Mouse (Mus musculus) left cerebral cortex, postnatal 36 days (tissue): ENCODE measurements at regions not wholly inside any gene's neighbourhood (a gene's known extent, or its start where the extent isn't known, plus 50 kb on each side); places are given as distances from the start of the nearest gene placed in this dataset.

Experiments
- DNase-seq, 2 experiments: peaks; one replicate each; pipeline ENCODE4 v3.0.0; 2021 to 2022; ENCODE audit warnings: low spot score in 2 of 2, mixed read lengths in 1 of 2
- intact Hi-C: fragments of 180-260 bp; cut with DNase I; formaldehyde crosslinking; loops from one replicate; pipeline ENCODE4 v1.15.1; 2025

- DNase-seq = no peak
Observed at GRCm38 (mm10) chr8:34596593-34596992, 485.1 kb upstream of the Gm10131 start.

GRCm38 (mm10) chr8:34590976-34591749, 479.6 kb upstream of the Gm10131 start:
- intact Hi-C loops = no loop called here
- DNase-seq = no peak

More at GRCm38 (mm10) chr8:34596593-34596992, 485.1 kb upstream of the Gm10131 start:
- intact Hi-C loops = no loop called here

- intact Hi-C loops = no loop called here
- no peak for DNase-seq
Observed at GRCm38 (mm10) chr8:34578043-34578442, 466.5 kb upstream of the Gm10131 start.

GRCm38 (mm10) chr8:34574009-34574408, 462.5 kb upstream of the Gm10131 start:
- DNase-seq = no peak
- intact Hi-C loops = no loop called here

GRCm38 (mm10) chr8:34573007-34573881, 461.7 kb upstream of the Gm10131 start:
- intact Hi-C loops = no loop called here

GRCm38 (mm10) chr8:34571736-34572135, 460.2 kb upstream of the Gm10131 start:
- DNase-seq = no peak
- intact Hi-C loops = no loop called here

More at GRCm38 (mm10) chr8:34573007-34573881, 461.7 kb upstream of the Gm10131 start:
- no peak for DNase-seq

GRCm38 (mm10) chr8:34562278-34562677, 450.7 kb upstream of the Gm10131 start:
- intact Hi-C loops = no loop called here
- DNase-seq = no peak

- intact Hi-C loops = no loop called here
- DNase-seq = no peak
Observed at GRCm38 (mm10) chr8:34549786-34550185, 438.2 kb upstream of the Gm10131 start.

- DNase-seq = no peak
- intact Hi-C loops = no loop called here
Observed at GRCm38 (mm10) chr8:34546815-34547214, 435.3 kb upstream of the Gm10131 start.

- no peak for DNase-seq
- intact Hi-C loops = no loop called here
Observed at GRCm38 (mm10) chr8:34542361-34543038, 431.0 kb upstream of the Gm10131 start.

- no peak for DNase-seq
- intact Hi-C loops = no loop called here
Observed at GRCm38 (mm10) chr8:34539232-34539631, 427.7 kb upstream of the Gm10131 start.

GRCm38 (mm10) chr8:34535434-34535833, 423.9 kb upstream of the Gm10131 start:
- no peak for DNase-seq
- intact Hi-C loops = no loop called here

GRCm38 (mm10) chr8:34533421-34533820, 421.9 kb upstream of the Gm10131 start:
- intact Hi-C loops = no loop called here
- DNase-seq = no peak

- intact Hi-C loops = no loop called here
- no peak for DNase-seq
Observed at GRCm38 (mm10) chr8:34530896-34531679, 419.6 kb upstream of the Gm10131 start.

GRCm38 (mm10) chr8:34530046-34530445, 418.5 kb upstream of the Gm10131 start:
- intact Hi-C loops = no loop called here

GRCm38 (mm10) chr8:34529452-34529851, 417.9 kb upstream of the Gm10131 start:
- DNase-seq = peak in 1 of 2 experiments; percentile 21
- intact Hi-C loops = no loop called here

More at GRCm38 (mm10) chr8:34530046-34530445, 418.5 kb upstream of the Gm10131 start:
- no peak for DNase-seq

- intact Hi-C loops = no loop called here
- DNase-seq = no peak
Observed at GRCm38 (mm10) chr8:34528213-34528612, 416.7 kb upstream of the Gm10131 start.

- DNase-seq = no peak
- intact Hi-C loops = no loop called here
Observed at GRCm38 (mm10) chr8:34525231-34525630, 413.7 kb upstream of the Gm10131 start.

- intact Hi-C loops = no loop called here
- no peak for DNase-seq
Observed at GRCm38 (mm10) chr8:34523849-34524248, 412.3 kb upstream of the Gm10131 start.
